Mouse (Mus musculus): ENCODE measurements at regions not wholly inside any gene's neighbourhood (a gene's known extent, or its start where the extent isn't known, plus 50 kb on each side); places are given as distances from the start of the nearest gene placed in this dataset.

- no peak for DNase-seq (ENCODE audit: low read depth, low spot score)
Measured at GRCm38 (mm10) chr6:75281506-75282194, 1215.9 kb downstream of the Gm9008 start.

- no peak for DNase-seq (ENCODE audit: low read depth, low spot score)
Measured at GRCm38 (mm10) chr6:75254076-75254414, 1243.5 kb downstream of the Gm9008 start.

GRCm38 (mm10) chr6:75253357-75254075 is 1244.1 kb downstream of the Gm9008 start:
- DNase-seq (ENCODE audit: low read depth, low spot score): peak; percentile 26

- DNase-seq (ENCODE audit: low read depth, low spot score): no peak
Measured at GRCm38 (mm10) chr6:75215515-75215914, 1282.1 kb downstream of the Gm9008 start.

- peak; percentile 30 for DNase-seq (ENCODE audit: low read depth, low spot score)
Measured at GRCm38 (mm10) chr6:75212721-75213475, 1284.7 kb downstream of the Gm9008 start.
